Mouse (Mus musculus): ENCODE results near the gene Ncam2.
A peak's percentile ranks its signal among the peaks of the same experiment; 100 is the strongest.
"Not testable (repeated sequence)": the region's sequence is repeated elsewhere in the genome, so short reads cannot be mapped to it uniquely, and the experiment has no call there.

Gene Ncam2

DNA sequence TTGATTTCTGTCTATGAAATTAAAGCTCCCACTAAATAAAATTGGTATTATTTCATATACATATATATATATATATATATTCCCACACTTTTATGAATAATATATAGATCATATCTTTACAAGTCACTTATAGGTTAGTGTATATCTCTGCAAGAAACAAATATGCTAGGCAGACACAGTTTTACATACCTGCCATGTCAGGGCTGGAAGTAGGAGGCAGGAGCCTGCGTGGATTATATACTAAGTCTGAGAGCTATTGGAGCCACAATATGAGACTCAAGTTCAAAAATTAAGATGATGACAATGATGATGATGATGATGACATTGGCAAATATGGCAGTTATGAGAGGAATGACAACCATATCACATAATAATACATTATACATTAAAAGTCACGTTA, 85.4 kb downstream of the Ncam2 start:
- DNase-seq (ENCODE audit: low read depth, low spot score) = no peak

- no peak for DNase-seq (ENCODE audit: low read depth, low spot score)
These were observed 103.3 kb downstream of the Ncam2 start for GRCm38 (mm10) chr16:81303806-81304205.

DNA sequence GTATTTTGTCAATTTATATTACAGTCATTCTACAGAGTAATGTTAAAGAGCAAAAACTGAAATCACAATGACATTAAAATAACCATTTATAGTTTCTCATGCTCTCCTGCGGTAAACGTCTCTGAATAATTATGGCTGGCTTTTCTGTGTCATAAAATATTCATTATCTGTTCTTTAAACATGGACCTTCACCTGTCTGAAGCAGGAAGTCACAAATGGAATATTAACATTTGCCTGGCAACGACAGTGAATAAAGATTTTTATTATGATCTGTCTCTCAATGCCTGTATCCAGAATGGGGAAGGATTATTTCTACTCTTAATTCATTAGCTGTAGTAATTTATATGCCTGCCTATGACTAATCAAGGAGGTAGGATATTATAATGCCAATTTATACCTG, 108.7 kb downstream of the Ncam2 start:
- no peak for DNase-seq (ENCODE audit: low read depth, low spot score)

GRCm38 (mm10) chr16:81319037-81319436, 118.5 kb downstream of the Ncam2 start:
- no peak for DNase-seq (ENCODE audit: low read depth, low spot score)

DNA sequence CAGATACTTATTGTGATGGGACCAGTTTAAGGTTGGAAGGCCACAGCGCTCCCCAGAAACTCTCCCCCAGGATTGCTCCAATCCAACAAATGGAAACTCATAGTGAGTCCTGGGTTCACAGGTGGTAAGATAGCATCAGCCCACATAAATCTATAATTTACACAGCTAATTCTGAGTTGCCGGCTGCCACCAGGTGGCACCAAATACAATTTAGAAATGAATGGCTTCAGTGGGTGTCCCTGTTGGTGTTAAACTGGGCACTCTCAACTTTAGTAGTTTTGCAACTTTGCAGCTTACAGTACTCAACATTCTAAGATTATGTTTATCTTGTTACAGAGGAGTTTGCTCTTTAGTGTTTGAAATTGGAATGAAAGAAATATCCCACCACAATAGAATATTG, 130.0 kb downstream of the Ncam2 start:
- DNase-seq (ENCODE audit: low read depth, low spot score) = no peak

GRCm38 (mm10) chr16:81365901-81366300, 165.4 kb downstream of the Ncam2 start:
- DNase-seq (ENCODE audit: low read depth, low spot score) = no peak

GRCm38 (mm10) chr16:81374234-81374633, 173.7 kb downstream of the Ncam2 start:
- DNase-seq (ENCODE audit: low read depth, low spot score) = no peak

- no peak for DNase-seq (ENCODE audit: low read depth, low spot score)
These were observed 179.9 kb downstream of the Ncam2 start for GRCm38 (mm10) chr16:81380434-81380833.

DNA sequence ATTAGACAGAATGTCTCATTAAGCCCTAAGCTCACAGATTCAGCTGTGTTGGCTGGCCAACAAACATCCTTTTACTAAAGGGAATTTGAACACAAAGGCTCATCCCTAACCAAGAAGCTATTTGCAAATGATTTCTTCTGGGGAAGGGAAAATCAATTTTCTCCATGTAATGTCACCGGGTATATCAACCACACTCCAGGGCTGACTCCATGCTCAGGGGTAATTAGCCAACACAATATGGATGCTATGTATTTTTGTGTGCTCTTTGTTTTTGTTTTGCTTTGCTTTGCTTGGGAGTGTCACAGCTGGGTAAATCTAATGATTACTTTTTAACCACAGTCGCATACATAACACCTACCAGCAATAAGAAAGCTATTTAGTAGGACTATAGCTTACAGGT, 188.1 kb downstream of the Ncam2 start:
- no peak for DNase-seq (ENCODE audit: low read depth, low spot score)

GRCm38 (mm10) chr16:81434559-81434958, 234.1 kb downstream of the Ncam2 start:
- no peak for DNase-seq (ENCODE audit: low read depth, low spot score)

DNA sequence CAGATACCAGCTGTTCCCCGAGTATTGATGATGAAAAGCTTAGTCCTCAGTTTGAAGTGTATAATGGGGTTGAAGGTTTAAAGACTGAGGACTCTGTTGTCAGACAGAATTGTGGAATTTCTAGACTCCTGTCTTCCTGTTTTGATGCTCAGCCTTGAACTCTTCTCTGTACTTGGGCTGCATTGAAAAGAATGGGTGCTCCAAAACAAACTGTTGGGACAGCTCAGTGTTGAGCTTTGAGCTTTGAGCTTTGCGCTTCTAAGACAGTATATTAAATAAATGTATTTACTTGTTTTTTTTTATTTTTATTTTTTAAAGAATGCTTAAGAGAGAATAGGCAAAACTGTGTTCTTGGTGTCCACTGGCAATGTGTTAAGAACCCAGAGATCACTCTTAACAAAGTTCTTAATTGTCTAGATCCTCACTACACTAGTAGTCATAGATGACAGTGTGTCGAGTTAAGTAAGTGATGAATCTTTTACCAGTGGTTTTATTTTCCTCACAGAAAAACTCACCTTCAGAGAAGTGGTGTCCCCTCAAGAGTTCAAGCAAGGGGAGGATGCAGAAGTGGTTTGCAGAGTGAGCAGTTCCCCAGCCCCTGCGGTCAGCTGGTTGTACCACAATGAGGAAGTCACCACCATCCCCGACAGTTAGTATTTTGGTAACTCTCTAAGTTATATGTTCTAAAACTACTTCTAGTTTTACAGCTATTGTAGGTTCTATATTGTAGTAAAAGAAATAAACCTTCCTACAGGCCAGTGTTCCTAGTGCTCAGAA, 236.8 kb downstream of the Ncam2 start:
- peak; percentile 17 for DNase-seq (ENCODE audit: low read depth, low spot score)

DNA sequence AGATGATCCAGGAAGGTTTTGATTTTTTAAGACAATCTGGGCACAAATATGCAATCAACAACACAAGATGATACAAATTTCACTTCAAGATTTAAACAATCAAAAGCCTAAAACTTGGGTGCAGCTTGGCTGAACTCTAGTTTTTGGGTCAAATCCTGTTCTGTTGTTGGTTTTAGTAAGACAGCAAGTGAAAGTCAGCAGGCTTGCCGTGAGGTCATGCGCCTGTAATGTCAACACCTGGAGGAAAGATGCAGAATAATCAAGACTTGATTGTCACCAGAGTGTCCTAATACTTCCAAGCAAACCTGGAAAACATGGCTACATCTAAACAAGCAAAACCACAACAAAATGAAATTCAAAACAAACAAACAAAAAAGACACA, 237.4 kb downstream of the Ncam2 start:
- no peak for DNase-seq (ENCODE audit: low read depth, low spot score)

DNA sequence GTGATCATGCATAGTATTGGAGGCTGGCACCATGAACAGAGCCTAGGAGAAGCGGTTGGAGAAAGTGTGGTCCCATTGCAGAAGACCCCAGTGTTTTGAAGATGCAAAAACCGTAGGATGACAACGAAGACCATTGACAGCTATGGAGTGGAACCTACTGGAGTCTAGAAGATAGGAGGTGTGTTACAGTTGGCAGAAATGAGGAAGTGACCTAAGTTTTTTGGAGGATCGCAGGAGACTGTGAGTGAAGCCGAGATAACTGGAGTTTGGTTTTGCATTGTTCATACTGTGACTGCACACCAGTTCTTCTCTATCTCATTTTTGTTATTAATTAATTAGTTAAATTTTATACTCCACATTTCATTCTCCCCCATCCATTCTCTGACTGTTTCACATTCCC, 250.4 kb downstream of the Ncam2 start:
- DNase-seq (ENCODE audit: low read depth, low spot score) = no peak

DNA sequence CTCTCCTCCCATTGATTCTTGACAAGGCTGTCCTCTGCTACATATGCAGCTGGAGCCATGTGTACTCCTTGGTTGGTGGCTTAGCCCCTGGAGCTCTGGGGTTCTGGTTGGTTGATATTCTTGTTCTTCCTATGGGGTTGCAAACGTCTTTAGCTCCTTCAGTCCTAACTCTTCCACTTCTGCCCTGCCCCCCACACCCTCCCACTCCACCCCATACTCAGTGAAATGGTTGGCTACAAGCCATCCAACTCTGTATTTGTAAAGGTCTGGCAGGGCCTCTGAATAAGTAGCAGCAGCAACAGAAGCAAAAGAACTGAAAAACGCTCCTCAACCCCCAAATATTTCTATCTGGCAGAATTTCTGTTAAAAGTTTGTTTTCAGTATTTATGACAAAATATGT, 252.5 kb downstream of the Ncam2 start:
- no peak for DNase-seq (ENCODE audit: low read depth, low spot score)

DNA sequence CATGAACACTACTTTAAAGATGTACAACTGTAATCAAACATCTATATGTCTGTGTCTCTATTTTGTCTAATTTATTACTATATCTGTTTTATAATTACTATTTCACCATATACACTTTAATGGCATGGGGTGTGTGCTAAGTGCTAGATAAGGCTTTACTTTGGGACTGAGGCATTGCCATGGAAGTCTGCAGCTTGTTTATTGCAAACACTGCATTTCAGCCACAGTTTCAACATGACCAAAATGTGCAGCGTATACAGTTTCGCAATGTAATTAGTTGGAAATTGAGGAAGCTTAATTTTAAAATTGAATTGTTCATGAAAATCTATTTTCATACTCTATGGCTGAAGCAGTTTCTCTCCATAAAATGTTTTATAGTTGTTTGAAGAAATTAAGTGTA, 254.0 kb downstream of the Ncam2 start:
- peak; percentile 10 for DNase-seq (ENCODE audit: low read depth, low spot score)

- DNase-seq (ENCODE audit: low read depth, low spot score) = not testable (repeated sequence)
These were observed 262.2 kb downstream of the Ncam2 start for GRCm38 (mm10) chr16:81462731-81463130.

- no peak for DNase-seq (ENCODE audit: low read depth, low spot score)
These were observed 272.4 kb downstream of the Ncam2 start for GRCm38 (mm10) chr16:81472925-81473324.

DNA sequence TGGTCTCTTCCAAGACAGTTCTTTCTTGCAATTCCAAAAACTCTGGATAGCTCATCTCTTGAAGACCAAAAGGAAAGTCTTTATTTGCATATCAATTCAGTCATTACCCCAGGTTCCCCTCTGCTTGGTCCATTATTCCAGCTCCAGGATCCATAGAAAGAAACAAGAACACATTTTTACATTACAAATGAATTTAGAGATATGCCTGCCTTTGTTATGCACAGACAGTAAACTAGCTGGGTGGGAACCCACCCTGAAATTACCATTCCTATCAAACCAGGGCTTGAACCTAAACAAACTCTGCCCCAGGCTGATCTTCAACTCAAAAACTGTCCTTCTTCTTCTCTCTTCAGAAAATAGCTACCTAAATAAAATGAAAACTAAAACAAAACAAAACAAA, 280.6 kb downstream of the Ncam2 start:
- DNase-seq (ENCODE audit: low read depth, low spot score) = no peak

- DNase-seq (ENCODE audit: low read depth, low spot score) = no peak
These were observed 295.6 kb downstream of the Ncam2 start for GRCm38 (mm10) chr16:81496111-81496510.

DNA sequence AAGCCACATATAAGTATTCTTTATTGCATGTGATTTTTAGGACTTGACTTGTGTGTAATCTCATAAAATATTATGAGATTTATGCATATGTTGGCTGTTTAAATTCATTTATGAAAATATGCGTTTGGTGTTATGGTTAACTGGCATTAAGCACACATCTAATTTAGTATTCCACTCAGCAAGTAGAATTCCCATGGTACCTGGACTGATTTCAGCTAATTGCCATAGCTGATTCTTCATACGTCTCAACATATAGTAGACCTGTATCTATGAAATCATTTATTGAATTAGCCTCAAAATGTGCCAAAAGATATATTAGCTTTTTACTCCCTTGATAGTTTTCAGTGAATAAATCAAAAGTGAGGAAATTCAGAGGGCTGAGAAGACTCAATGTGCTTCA, 302.1 kb downstream of the Ncam2 start:
- DNase-seq (ENCODE audit: low read depth, low spot score) = no peak

- no peak for DNase-seq (ENCODE audit: low read depth, low spot score)
These were observed 335.7 kb downstream of the Ncam2 start for GRCm38 (mm10) chr16:81536230-81536629.

GRCm38 (mm10) chr16:81587565-81588107, 387.1 kb downstream of the Ncam2 start:
- no peak for DNase-seq (ENCODE audit: low read depth, low spot score)

DNA sequence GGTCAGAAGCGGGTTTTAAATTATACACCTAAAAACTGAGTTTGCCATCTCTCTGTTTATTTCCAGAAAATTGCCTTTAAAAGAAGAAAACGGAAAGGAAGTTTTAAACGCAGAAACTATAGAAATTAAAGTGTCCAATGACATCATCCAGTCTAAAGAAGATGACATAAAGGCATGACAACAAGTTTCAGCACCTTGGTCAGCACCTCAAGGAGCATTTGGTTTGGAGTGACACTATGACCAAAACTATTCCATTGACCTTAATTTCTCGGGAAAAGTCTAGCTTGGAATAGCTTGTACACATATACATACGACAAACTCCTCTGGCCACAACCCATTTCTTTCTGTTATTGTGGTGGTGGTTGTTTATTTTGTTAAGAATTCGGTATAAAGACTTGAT, 422.8 kb downstream of the Ncam2 start:
- DNase-seq (ENCODE audit: low read depth, low spot score) = no peak

DNA sequence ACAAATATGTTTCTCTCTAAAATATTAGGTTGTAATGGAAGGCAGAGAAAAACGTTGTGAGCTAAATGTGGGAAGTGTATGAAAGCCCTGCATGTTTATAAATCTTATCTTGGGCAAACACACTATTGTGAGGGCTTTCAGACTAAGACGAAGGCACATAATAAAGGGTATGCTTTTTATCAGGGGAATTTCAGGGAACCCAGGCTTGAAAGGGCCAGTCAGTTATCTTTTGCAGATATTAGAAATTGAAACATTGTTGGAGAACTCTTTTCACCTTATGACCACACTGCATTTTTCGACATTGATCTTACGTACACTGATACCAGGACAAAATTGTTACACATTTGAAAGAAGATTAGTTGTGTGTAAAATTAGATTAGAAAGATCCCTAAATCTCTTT, 423.3 kb downstream of the Ncam2 start:
- DNase-seq (ENCODE audit: low read depth, low spot score) = no peak

Measured in skeletal muscle tissue, adult 2 months (tissue).